Mouse (Mus musculus): Measurements from ENCODE around the gene Gipr. TPM values are rescaled to one million over a fixed set of nuclear protein-coding genes. Genes with fewer than 3 reads are reported as not detected.

The Gipr gene
- total and polyA plus RNA-seq, 2 experiments from 2014 or later: 0.85 to 2.0 TPM

- Histone ChIP-seq H3K9ac (replicated peaks; ENCODE audit: low read length) (no peak overlapping the region), H3K27me3 (ENCODE audit: insufficient read depth, low read length) (no peaks in the 10 kb centered on the region), H3K27ac (no peak overlapping the region), H3K9me3 (ENCODE audit: low read length) (no peaks in the 10 kb centered on the region), H3K4me1 (ENCODE audit: insufficient read depth, low read length) (no peaks in the 10 kb centered on the region), H3K4me2 (ENCODE audit: low read depth, low read length) (no peak overlapping the region), H3K36me3 (ENCODE audit: insufficient read depth, low read length) (peaks cover 5% of the 10 kb centered on the region; the same call in 1 of the 2 replicates), H3K4me3 (ENCODE audit: low read length) (no peak overlapping the region)
- ATAC-seq (no peak), DNase-seq (ENCODE audit: low spot score) (no peak)
- 91% methylated on average over 5 of the region's 5 CpGs for WGBS
- TF ChIP-seq CTCF (IDR thresholded peaks at IDR 0.05; ENCODE audit: low read depth): peak; percentile 52
These were observed 44.1 kb upstream of the Gipr start for GRCm38 (mm10) chr7:19210010-19210409.

GRCm38 (mm10) chr7:19209494-19209893 is 43.6 kb upstream of the Gipr start:
- H3K9ac ChIP-seq (replicated peaks; ENCODE audit: low read length): no peak overlapping the region
- H3K4me2 ChIP-seq (ENCODE audit: low read depth, low read length): no peak overlapping the region
- H3K36me3 ChIP-seq (ENCODE audit: insufficient read depth, low read length): peaks cover 5% of the 10 kb centered on the region; the same call in 1 of the 2 replicates
- H3K27me3 ChIP-seq (ENCODE audit: insufficient read depth, low read length): no peaks in the 10 kb centered on the region
- H3K4me1 ChIP-seq (ENCODE audit: insufficient read depth, low read length): no peaks in the 10 kb centered on the region
- DNase-seq (ENCODE audit: low spot score): no peak
- H3K9me3 ChIP-seq (ENCODE audit: low read length): no peaks in the 10 kb centered on the region
- H3K27ac ChIP-seq: no peak overlapping the region
- ATAC-seq: no peak
- H3K4me3 ChIP-seq (ENCODE audit: low read length): no peak overlapping the region
- 85% methylated on average over 4 of the region's 4 CpGs for WGBS
- no peak for TF ChIP-seq CTCF (IDR thresholded peaks at IDR 0.05; ENCODE audit: low read depth)

- Histone ChIP-seq H3K27me3 (ENCODE audit: insufficient read depth, low read length) (no peaks in the 10 kb centered on the region), H3K4me1 (ENCODE audit: insufficient read depth, low read length) (no peaks in the 10 kb centered on the region), H3K9ac (replicated peaks; ENCODE audit: low read length) (no peak overlapping the region), H3K9me3 (ENCODE audit: low read length) (no peaks in the 10 kb centered on the region), H3K4me3 (ENCODE audit: low read length) (no peak overlapping the region), H3K27ac (no peak overlapping the region), H3K4me2 (ENCODE audit: low read depth, low read length) (no peak overlapping the region), H3K36me3 (ENCODE audit: insufficient read depth, low read length) (peaks cover 7% of the 10 kb centered on the region)
- 51% methylated on average over 7 of the region's 7 CpGs for WGBS
- ATAC-seq (no peak), DNase-seq (ENCODE audit: low spot score) (peak; percentile 71)
- peak; percentile 92 for TF ChIP-seq CTCF (IDR thresholded peaks at IDR 0.05; ENCODE audit: low read depth)
These were observed 43.1 kb upstream of the Gipr start for GRCm38 (mm10) chr7:19208944-19209472.

GRCm38 (mm10) chr7:19208201-19208910 is 42.4 kb upstream of the Gipr start:
- no peaks in the 10 kb centered on the region for H3K9me3 ChIP-seq (ENCODE audit: low read length)
- no peaks in the 10 kb centered on the region for H3K27me3 ChIP-seq (ENCODE audit: insufficient read depth, low read length)
- peaks cover 10% of the 10 kb centered on the region for H3K36me3 ChIP-seq (ENCODE audit: insufficient read depth, low read length)
- DNase-seq (ENCODE audit: low spot score): no peak
- H3K4me3 ChIP-seq (ENCODE audit: low read length): no peak overlapping the region
- 81% methylated on average over 13 of the region's 13 CpGs for WGBS
- no peaks in the 10 kb centered on the region for H3K4me1 ChIP-seq (ENCODE audit: insufficient read depth, low read length)
- no peak for ATAC-seq
- no peak overlapping the region for H3K27ac ChIP-seq
- no peak overlapping the region for H3K9ac ChIP-seq (replicated peaks; ENCODE audit: low read length)
- no peak overlapping the region for H3K4me2 ChIP-seq (ENCODE audit: low read depth, low read length)
- no peak for TF ChIP-seq CTCF (IDR thresholded peaks at IDR 0.05; ENCODE audit: low read depth)

- H3K36me3 ChIP-seq (ENCODE audit: insufficient read depth, low read length): peaks cover 24% of the 10 kb centered on the region
- TF ChIP-seq CTCF (IDR thresholded peaks at IDR 0.05; ENCODE audit: low read depth): no peak
- ATAC-seq: no peak
These were observed 36.3 kb upstream of the Gipr start for GRCm38 (mm10) chr7:19202065-19202850.

GRCm38 (mm10) chr7:19201660-19202059 is 35.7 kb upstream of the Gipr start:
- TF ChIP-seq CTCF (IDR thresholded peaks at IDR 0.05; ENCODE audit: low read depth): no peak
- H3K27ac ChIP-seq: no peak overlapping the region
- ATAC-seq (no peak), DNase-seq (ENCODE audit: low spot score) (no peak)
- no peak overlapping the region for H3K4me3 ChIP-seq (ENCODE audit: low read length)
- WGBS: 75% methylated on average over 8 of the region's 15 CpGs
- peaks cover 27% of the 10 kb centered on the region for H3K36me3 ChIP-seq (ENCODE audit: insufficient read depth, low read length)
- no peaks in the 10 kb centered on the region for H3K9me3 ChIP-seq (ENCODE audit: low read length)
- no peak overlapping the region for H3K4me2 ChIP-seq (ENCODE audit: low read depth, low read length)
- no peaks in the 10 kb centered on the region for H3K27me3 ChIP-seq (ENCODE audit: insufficient read depth, low read length)
- no peak overlapping the region for H3K9ac ChIP-seq (replicated peaks; ENCODE audit: low read length)
- H3K4me1 ChIP-seq (ENCODE audit: insufficient read depth, low read length): no peaks in the 10 kb centered on the region

More at GRCm38 (mm10) chr7:19202065-19202850, 36.3 kb upstream of the Gipr start:
- Histone ChIP-seq H3K4me3 (ENCODE audit: low read length) (no peak overlapping the region), H3K9ac (replicated peaks; ENCODE audit: low read length) (no peak overlapping the region), H3K4me1 (ENCODE audit: insufficient read depth, low read length) (no peaks in the 10 kb centered on the region), H3K4me2 (ENCODE audit: low read depth, low read length) (no peak overlapping the region), H3K27me3 (ENCODE audit: insufficient read depth, low read length) (no peaks in the 10 kb centered on the region), H3K9me3 (ENCODE audit: low read length) (no peaks in the 10 kb centered on the region), H3K27ac (no peak overlapping the region)
- WGBS: 61% methylated on average over 15 of the region's 15 CpGs
- DNase-seq (ENCODE audit: low spot score): no peak
